In the genomic region with DNA sequence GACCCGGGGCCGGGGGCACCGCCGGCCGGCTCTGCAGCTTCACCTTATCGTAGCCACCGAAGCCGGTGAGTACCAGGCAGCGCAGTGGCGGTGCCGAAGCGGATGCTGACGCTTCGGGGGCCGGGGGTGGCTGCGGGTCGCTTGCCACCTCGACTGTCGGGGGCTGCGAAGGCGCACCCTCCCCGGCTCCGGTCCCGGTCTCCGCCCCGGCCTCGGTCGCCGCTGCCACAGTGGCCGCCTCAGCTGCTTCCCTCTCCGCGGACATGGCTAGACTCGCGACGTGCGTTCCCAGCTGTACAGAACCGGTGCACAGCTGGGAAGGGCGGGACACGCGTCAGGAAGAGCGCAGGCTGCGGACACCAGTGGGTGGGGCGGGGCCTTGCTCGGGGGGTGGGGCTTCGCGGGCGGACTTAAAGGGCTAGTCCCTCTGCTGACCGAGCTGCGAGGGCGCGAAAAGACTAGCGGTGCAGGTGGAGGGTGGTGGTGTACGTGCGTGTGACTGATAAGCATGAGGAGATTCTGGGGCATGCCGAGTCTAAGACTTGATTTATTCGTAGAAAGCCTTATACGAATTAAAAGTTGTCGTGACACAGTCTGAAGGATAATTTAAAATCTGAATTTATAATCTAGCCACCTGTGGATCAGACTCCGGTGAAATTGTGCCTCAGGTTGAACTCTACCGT, we compare ENCODE assay signal across 8 mouse cellular contexts. TPM values are rescaled to one million over a fixed set of nuclear protein-coding genes. Genes with fewer than 3 reads are reported as not detected.
DNase-seq lines count a peak whose midpoint lies in the region; ATAC-seq and TF ChIP-seq lines count a peak whose summit lies in the region.

Gene Vat1, minus strand, starts transcription at position 362 of the 683 bp plus-strand sequence.

- DNase-seq in layer of hippocampus, adult 11-12 months (ENCODE audit: low spot score) = peak; percentile 58
- no peak for DNase-seq in layer of hippocampus, adult 9-10 months (ENCODE audit: low spot score)
- DNase-seq in embryonic facial prominence, embryonic 11.5 days (ENCODE audit: low spot score) = peak; percentile 71
- peak; percentile 92 for DNase-seq in heart, embryonic 10.5 days (ENCODE audit: low spot score)
- peak; percentile 75 for DNase-seq in liver, embryonic 11.5 days (ENCODE audit: low spot score)
- peak; percentile 58 to 61 for DNase-seq in spleen, postnatal 36 days (ENCODE audit: low spot score in 2 of 2)

- no peaks in the 10 kb centered on the region for H3K27me3 ChIP-seq in embryonic facial prominence, embryonic 11.5 days (ENCODE audit: control insufficient read depth, insufficient read depth, low read length)
- 0 out of 2 replicates have a peak, but pooled peaks cover 4% of the 10 kb centered on the region for H3K27me3 ChIP-seq in heart, embryonic 10.5 days (ENCODE audit: insufficient read depth, poor library complexity, severe bottlenecking)
- no peaks in the 10 kb centered on the region for H3K27me3 ChIP-seq in kidney, embryonic 14.5 days (ENCODE audit: control insufficient read depth, insufficient read depth, low read length)
- no peaks in the 10 kb centered on the region for H3K27me3 ChIP-seq in liver, embryonic 11.5 days (replicated peaks; ENCODE audit: control insufficient read depth, insufficient read depth, low read length)
- H3K27me3 ChIP-seq in myocyte (ENCODE audit: control insufficient read depth, insufficient read depth, insufficient read length) = no peaks in the 10 kb centered on the region

- peak within 1 kb of the TSS; percentile 98 for H3K4me2 ChIP-seq in embryonic facial prominence, embryonic 11.5 days (ENCODE audit: low read depth, low read length)
- peak within 1 kb of the TSS; percentile 99 for H3K4me2 ChIP-seq in kidney, embryonic 14.5 days (replicated peaks; ENCODE audit: low read depth, low read length)
- H3K4me2 ChIP-seq in liver, embryonic 11.5 days = peak within 1 kb of the TSS; percentile 100
- H3K4me2 ChIP-seq in myocyte (ENCODE audit: low read depth) = peak within 1 kb of the TSS; percentile 95

- H3K79me2 ChIP-seq in myocyte (ENCODE audit: control insufficient read depth, insufficient read depth) = peaks cover 20% of the 10 kb centered on the region

- peaks cover 9% of the 10 kb centered on the region; the same call in 1 of the 2 replicates for H3K4me1 ChIP-seq in embryonic facial prominence, embryonic 11.5 days (ENCODE audit: control insufficient read depth, insufficient read depth, low read length)
- H3K4me1 ChIP-seq in heart, embryonic 10.5 days = peaks cover 74% of the 10 kb centered on the region
- peaks cover 35% of the 10 kb centered on the region for H3K4me1 ChIP-seq in kidney, embryonic 14.5 days (ENCODE audit: control insufficient read depth, insufficient read depth, low read length)
- peaks cover 51% of the 10 kb centered on the region for H3K4me1 ChIP-seq in liver, embryonic 11.5 days (replicated peaks; ENCODE audit: control insufficient read depth, insufficient read depth, low read length)

- peak; percentile 84 for TF ChIP-seq POLR2A in myocyte (IDR thresholded peaks at IDR 0.05; ENCODE audit: insufficient read length, low read depth)

- peak within 1 kb of the TSS; percentile 54 for H3ac ChIP-seq in myocyte (ENCODE audit: control insufficient read depth, insufficient read length)

- H3K9me3 ChIP-seq in embryonic facial prominence, embryonic 11.5 days (replicated peaks; ENCODE audit: control insufficient read depth, low read length) = no peaks in the 10 kb centered on the region
- H3K9me3 ChIP-seq in heart, embryonic 10.5 days = no peaks in the 10 kb centered on the region
- no peaks in the 10 kb centered on the region for H3K9me3 ChIP-seq in kidney, embryonic 14.5 days (ENCODE audit: control insufficient read depth, low read length)
- no peaks in the 10 kb centered on the region for H3K9me3 ChIP-seq in liver, embryonic 11.5 days (ENCODE audit: control insufficient read depth, low read length)

- WGBS in embryonic facial prominence, embryonic 11.5 days = 2% methylated on average over 59 of the region's 60 CpGs
- WGBS in heart, embryonic 10.5 days = 1% methylated on average over 60 of the region's 60 CpGs
- 1% methylated on average over 60 of the region's 60 CpGs for WGBS in kidney, embryonic 14.5 days
- WGBS in liver, embryonic 11.5 days = 1% methylated on average over 60 of the region's 60 CpGs

- H3K36me3 ChIP-seq in embryonic facial prominence, embryonic 11.5 days (replicated peaks; ENCODE audit: control insufficient read depth, insufficient read depth, low read depth, low read length) = no peaks in the 10 kb centered on the region
- peaks cover 19% of the 10 kb centered on the region for H3K36me3 ChIP-seq in heart, embryonic 10.5 days
- peaks cover 9% of the 10 kb centered on the region; the same call in 1 of the 2 replicates for H3K36me3 ChIP-seq in kidney, embryonic 14.5 days (ENCODE audit: control insufficient read depth, insufficient read depth, low read length)
- H3K36me3 ChIP-seq in liver, embryonic 11.5 days (ENCODE audit: control insufficient read depth, insufficient read depth, low read length) = 0 out of 2 replicates have a peak, but pooled peaks cover 2% of the 10 kb centered on the region
- H3K36me3 ChIP-seq in myocyte (ENCODE audit: control insufficient read depth, insufficient read depth) = peaks cover 13% of the 10 kb centered on the region

- H3K4me3 ChIP-seq in embryonic facial prominence, embryonic 11.5 days (ENCODE audit: low read depth, low read length) = peak within 1 kb of the TSS; percentile 73
- peak within 1 kb of the TSS; percentile 95 for H3K4me3 ChIP-seq in heart, embryonic 10.5 days
- peak within 1 kb of the TSS; percentile 80 for H3K4me3 ChIP-seq in kidney, embryonic 14.5 days (ENCODE audit: low read length)
- peak within 1 kb of the TSS; percentile 81 for H3K4me3 ChIP-seq in liver, embryonic 11.5 days (ENCODE audit: low read depth, low read length)
- peak within 1 kb of the TSS; percentile 97 for H3K4me3 ChIP-seq in myocyte

- 0 out of 2 replicates have a peak within 1 kb of the TSS, but pooled peaks have one; percentile 52 for H3K27ac ChIP-seq in embryonic facial prominence, embryonic 11.5 days (replicated peaks; ENCODE audit: low read depth, low read length)
- H3K27ac ChIP-seq in heart, embryonic 10.5 days = peak within 1 kb of the TSS; percentile 91
- peak within 1 kb of the TSS; percentile 79 for H3K27ac ChIP-seq in kidney, embryonic 14.5 days (ENCODE audit: low read depth, low read length)
- H3K27ac ChIP-seq in liver, embryonic 11.5 days (ENCODE audit: low read depth, low read length) = peak within 1 kb of the TSS; percentile 55

- ATAC-seq in embryonic facial prominence, embryonic 11.5 days (replicated peaks; ENCODE audit: insufficient number of reproducible peaks, low FRiP score, low TSS enrichment, low read depth) = 0 out of 2 replicates have a peak, but pooled peaks have one; percentile 17
- peak; percentile 47; the same call in 1 of the 2 replicates for ATAC-seq in kidney, embryonic 14.5 days (ENCODE audit: low FRiP score, low TSS enrichment)
- ATAC-seq in liver, embryonic 11.5 days (replicated peaks; ENCODE audit: low FRiP score) = peak; percentile 60

- H3K9ac ChIP-seq in embryonic facial prominence, embryonic 11.5 days (replicated peaks; ENCODE audit: low read length) = peak within 1 kb of the TSS; percentile 65
- peak within 1 kb of the TSS; percentile 81 for H3K9ac ChIP-seq in kidney, embryonic 14.5 days (ENCODE audit: low read depth, low read length)
- peak within 1 kb of the TSS; percentile 66 for H3K9ac ChIP-seq in liver, embryonic 11.5 days (ENCODE audit: low read depth, low read length)

TF ChIP-seq in myocyte, 11 proteins besides CTCF, POLR2A, EP300 and RAD21:
- TF ChIP-seq SRF (IDR thresholded peaks at IDR 0.05; ENCODE audit: control insufficient read depth, insufficient read length, low read depth) (no peak), TCF12 (IDR thresholded peaks at IDR 0.05; ENCODE audit: insufficient read depth, poor library complexity, severe bottlenecking) (no peak), USF1 (IDR thresholded peaks at IDR 0.05; ENCODE audit: low read depth) (no peak), E2F4 (IDR thresholded peaks at IDR 0.05; ENCODE audit: insufficient read depth) (peak; percentile 28), CEBPB (IDR thresholded peaks at IDR 0.05; ENCODE audit: insufficient read depth, poor library complexity, severe bottlenecking) (no peak), MYOD1 (IDR thresholded peaks at IDR 0.05; ENCODE audit: control insufficient read depth in 1 of 3, insufficient read length in 2 of 3, low read depth in 2 of 3) (peak in 2 of 3 experiments; percentile 28 to 81), MAX (IDR thresholded peaks at IDR 0.05; ENCODE audit: low read depth) (no peak), TCF3 (IDR thresholded peaks at IDR 0.05; ENCODE audit: insufficient read length, low read depth) (no peak), MYOG (IDR thresholded peaks at IDR 0.05; ENCODE audit: control insufficient read depth in 1 of 3, insufficient read depth in 1 of 3, insufficient read length in 2 of 3, low read depth in 2 of 3) (peak in 2 of 3 experiments; percentile 61 to 83), REST (IDR thresholded peaks at IDR 0.05; ENCODE audit: insufficient read depth, insufficient read length) (no peak), POLR2AphosphoS2 (IDR thresholded peaks at IDR 0.05; ENCODE audit: insufficient read length, low read depth) (peak; percentile 90)

RNA-seq across cellular contexts. Expression of gene Vat1, which starts in this region (rescaled TPM):
- polyA plus RNA-seq in embryonic facial prominence, embryonic 11.5 days (2014; fragmentation: Nextera tagmentation; extraction: Ambion mirVana) = 20.9 and 24.6 TPM in 2 replicates
- 33.1 and 41.1 TPM in 2 replicates for polyA plus RNA-seq in heart, embryonic 10.5 days (2016; fragmentation: Nextera tagmentation; extraction: Ambion mirVana)
- 25.0 and 28.4 TPM in 2 replicates for polyA plus RNA-seq in kidney, embryonic 14.5 days (2014; fragmentation: Nextera tagmentation; extraction: Ambion mirVana)
- polyA plus RNA-seq in liver, embryonic 11.5 days (2014; fragmentation: Nextera tagmentation; extraction: Ambion mirVana) = 16.8 and 19.5 TPM in 2 replicates
- polyA plus RNA-seq in myocyte (2012; fragmentation: generic; extraction: Trizol) = 283 TPM
